Mouse (Mus musculus) heart, postnatal 0 days (tissue): Measurements from ENCODE around the gene Rad17.

Experiments used
- CTCF ChIP-seq: IDR thresholded peaks from 2 replicates; pipeline ENCODE4 v1.5.1; 2016; ENCODE audit warnings: antibody characterized with exemption, control low read depth, low read depth
- EP300 ChIP-seq: IDR thresholded peaks from 2 replicates; pipeline ENCODE4 v1.6.1; 2016; ENCODE audit warnings: antibody characterized with exemption, low read depth

GRCm38 (mm10) chr13:100681615-100682014 lies 30.8 kb upstream of the Rad17 start:
- no peak for TF ChIP-seq EP300
- no peak for TF ChIP-seq CTCF
